Mouse (Mus musculus): ENCODE data around the gene Spint5.
"Not testable (repeated sequence)": the region's sequence is repeated elsewhere in the genome, so short reads cannot be mapped to it uniquely, and the experiment has no call there.

The Spint5 gene

DNA sequence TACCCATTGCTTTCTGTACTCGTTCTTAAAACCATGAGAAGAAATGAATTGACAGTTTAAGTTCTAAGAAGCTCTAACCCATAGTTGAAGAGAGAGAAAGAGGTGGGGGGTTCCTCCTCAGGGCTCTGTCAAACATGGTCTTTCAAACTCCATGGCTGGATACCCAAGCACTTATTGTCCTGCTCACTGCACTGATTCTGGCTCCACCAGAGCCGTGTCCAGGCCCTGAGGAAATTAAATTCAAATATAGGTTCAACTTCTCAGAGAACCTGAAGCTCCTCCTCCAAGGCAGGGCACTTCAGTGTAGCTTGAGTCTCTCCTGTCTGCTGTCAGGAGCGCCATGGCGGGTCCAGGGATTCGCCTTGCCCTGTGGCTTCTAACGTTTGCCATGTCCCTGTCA, at the start of gene Spint5:
Gene Spint5, plus strand, starts transcription at position 301 of the 400 bp plus-strand sequence.
- no peak for DNase-seq (ENCODE audit: low read depth)

DNA sequence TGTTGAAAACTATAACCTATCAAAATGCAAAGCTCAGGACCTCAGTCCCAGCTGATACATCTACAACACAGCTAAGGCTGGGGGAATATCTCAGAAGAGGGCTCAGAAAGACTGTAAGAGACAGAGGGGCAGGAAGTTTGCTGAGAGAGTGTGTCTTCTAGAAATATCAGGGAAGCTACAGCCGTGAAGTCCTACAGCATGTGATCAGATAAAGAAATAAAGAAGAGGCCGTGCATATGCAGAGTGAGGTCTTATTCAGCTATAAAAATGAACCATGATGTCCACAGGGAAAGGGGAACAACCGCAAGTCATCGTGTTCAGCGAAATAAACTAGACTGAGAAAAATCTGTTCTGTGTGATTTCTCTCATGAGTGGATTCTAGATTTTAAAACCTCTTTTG, 44.8 kb upstream of the Spint5 start:
- DNase-seq (ENCODE audit: low read depth): no peak

GRCm38 (mm10) chr2:164670938-164671337, 44.2 kb upstream of the Spint5 start:
- no peak for DNase-seq (ENCODE audit: low read depth)

GRCm38 (mm10) chr2:164673987-164674386, 41.1 kb upstream of the Spint5 start, which contains the start of gene Wfdc11:
Gene Wfdc11, minus strand, starts transcription at chr2:164674087.
- no peak for DNase-seq (ENCODE audit: low read depth)

GRCm38 (mm10) chr2:164676103-164676502, 39.0 kb upstream of the Spint5 start:
- DNase-seq (ENCODE audit: low read depth): no peak

GRCm38 (mm10) chr2:164676916-164677685, 38.0 kb upstream of the Spint5 start:
- no peak for DNase-seq (ENCODE audit: low read depth)

GRCm38 (mm10) chr2:164678848-164679625, 36.1 kb upstream of the Spint5 start:
- peak; percentile 66 for DNase-seq (ENCODE audit: low read depth)

DNA sequence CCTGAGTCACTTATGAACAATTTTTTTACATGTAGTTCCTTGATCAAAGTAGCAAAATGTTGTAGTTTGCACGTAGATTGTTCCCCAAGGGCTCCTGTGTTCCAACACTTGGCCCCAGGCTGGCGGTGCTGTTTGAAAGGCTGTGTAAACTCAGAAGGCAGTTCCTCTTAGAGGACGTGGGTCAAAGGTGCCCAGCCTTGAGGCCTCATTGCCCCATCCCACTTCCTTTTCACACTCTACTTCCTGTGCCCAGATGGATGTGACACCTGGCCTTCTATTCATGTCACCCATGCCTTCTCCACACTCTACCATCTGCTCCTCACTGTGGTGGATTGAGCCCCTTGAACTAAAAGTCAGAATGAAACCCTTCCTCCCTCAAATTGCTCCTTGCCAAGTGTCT, 35.2 kb upstream of the Spint5 start:
- no peak for DNase-seq (ENCODE audit: low read depth)

- DNase-seq (ENCODE audit: low read depth): no peak
These were observed 30.3 kb upstream of the Spint5 start, which contains the start of gene Wfdc13 for GRCm38 (mm10) chr2:164684807-164685206. Gene Wfdc13, plus strand, starts transcription at chr2:164685107.

DNA sequence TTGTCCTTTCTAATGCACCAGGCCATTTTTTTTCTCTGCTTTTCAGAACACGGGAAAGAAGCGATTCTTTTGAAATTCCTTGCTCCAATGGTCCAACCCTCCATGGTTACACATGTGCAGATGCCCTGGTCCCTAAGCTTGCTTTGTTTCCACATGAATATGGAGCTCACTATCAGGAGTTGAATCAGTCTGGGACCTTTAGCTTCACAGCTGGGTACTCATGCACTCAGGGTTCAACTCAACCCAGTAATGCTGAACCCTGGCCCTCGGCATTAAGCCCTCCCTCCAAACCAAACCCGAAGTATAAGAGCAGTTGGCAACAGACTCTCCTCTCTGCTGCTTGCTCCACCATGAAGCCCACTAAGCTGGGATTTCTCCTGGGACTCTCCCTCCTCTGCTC, 16.9 kb upstream of the Spint5 start, which contains the start of gene Spint4:
Gene Spint4, plus strand, starts transcription at position 301 of the 400 bp plus-strand sequence.
- no peak for DNase-seq (ENCODE audit: low read depth)

GRCm38 (mm10) chr2:164700959-164701358, 14.1 kb upstream of the Spint5 start:
- no peak for DNase-seq (ENCODE audit: low read depth)

GRCm38 (mm10) chr2:164701761-164702160, 13.3 kb upstream of the Spint5 start:
- DNase-seq (ENCODE audit: low read depth): no peak

- DNase-seq (ENCODE audit: low read depth): no peak
These were observed 10.9 kb upstream of the Spint5 start for GRCm38 (mm10) chr2:164704235-164704634.

- DNase-seq (ENCODE audit: low read depth): no peak
These were observed 9.8 kb upstream of the Spint5 start for GRCm38 (mm10) chr2:164705328-164705727.

- no peak for DNase-seq (ENCODE audit: low read depth)
These were observed 9.1 kb upstream of the Spint5 start for GRCm38 (mm10) chr2:164705991-164706390.

GRCm38 (mm10) chr2:164716194-164716786, 1.2 kb downstream of the Spint5 start:
- not testable (repeated sequence) for DNase-seq (ENCODE audit: low read depth)

- no peak for DNase-seq (ENCODE audit: low read depth)
These were observed 8.2 kb downstream of the Spint5 start for GRCm38 (mm10) chr2:164723276-164723675.

- peak; percentile 74 for DNase-seq (ENCODE audit: low read depth)
These were observed 11.0 kb downstream of the Spint5 start for GRCm38 (mm10) chr2:164725895-164726619.

DNA sequence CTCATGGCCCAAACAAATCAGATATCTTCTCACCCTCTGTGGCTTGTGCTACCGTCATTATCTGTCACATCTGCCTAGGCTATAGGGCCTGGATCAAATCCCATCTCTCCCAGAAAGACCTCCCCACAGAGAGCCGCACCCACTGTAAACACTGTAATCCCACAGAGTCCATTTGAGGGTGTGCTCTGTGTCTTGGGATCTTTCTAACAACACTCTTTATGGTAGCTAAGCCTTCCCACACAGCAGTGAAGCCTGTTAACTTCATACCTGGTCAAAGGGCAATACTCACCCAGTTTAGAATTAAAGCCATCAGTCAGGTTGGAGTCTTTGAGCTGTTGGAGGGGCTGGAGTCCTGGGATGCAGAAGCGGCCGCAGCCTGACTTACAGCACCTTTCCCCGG, 16.6 kb downstream of the Spint5 start:
- no peak for DNase-seq (ENCODE audit: low read depth)

DNA sequence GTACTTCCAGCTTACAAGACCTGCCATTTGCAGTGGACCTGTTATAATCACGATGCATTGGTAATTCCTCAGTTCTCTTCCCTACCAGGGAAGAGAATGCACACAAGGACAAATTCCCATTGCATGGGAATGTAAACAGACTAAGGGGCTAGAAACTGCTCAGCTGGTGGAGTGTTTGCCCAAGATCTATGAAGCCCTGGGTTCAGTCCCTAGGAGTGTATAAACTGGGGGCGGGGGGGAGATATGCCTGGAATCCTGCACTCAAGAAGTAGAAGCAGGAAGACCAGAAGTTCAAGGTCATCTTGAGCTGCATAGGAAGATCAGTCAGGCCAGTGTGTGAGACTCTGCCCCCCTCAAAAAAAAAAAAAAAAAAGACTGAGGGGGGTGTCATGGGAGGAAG, 18.2 kb downstream of the Spint5 start:
- no peak for DNase-seq (ENCODE audit: low read depth)

GRCm38 (mm10) chr2:164734839-164735238, 19.7 kb downstream of the Spint5 start:
- no peak for DNase-seq (ENCODE audit: low read depth)

GRCm38 (mm10) chr2:164735446-164735845, 20.3 kb downstream of the Spint5 start:
- no peak for DNase-seq (ENCODE audit: low read depth)
